In the genomic region with DNA sequence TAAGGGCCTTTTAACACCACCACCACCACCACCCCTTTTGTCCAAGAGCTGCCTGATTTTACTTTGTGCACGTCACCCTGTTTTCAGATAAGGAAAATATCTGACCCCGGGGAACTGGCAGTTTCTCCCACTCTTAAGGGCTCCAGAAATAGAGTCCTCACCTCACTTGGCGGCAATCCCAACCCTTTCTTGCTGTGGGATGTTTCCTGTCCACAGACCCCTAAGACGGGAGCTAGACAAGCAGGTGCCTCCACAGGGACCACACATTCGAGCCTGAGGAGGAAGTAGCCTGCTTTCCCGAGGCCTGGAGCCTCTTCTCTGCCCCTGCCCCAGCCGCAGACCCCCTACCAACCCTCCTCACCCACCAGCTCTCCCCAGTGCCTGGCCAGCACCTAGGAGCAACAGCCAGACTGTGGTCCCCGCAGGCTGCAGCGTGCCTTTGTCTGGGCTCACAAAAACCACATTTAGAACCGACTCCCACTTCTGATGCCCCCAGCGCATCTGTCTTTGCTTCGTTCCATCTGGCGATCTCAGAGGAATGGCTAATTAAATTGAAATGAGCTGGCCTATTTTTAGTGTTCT, we compare ENCODE assay signal across 9 mouse cellular contexts. TPM values are rescaled to one million over a fixed set of nuclear protein-coding genes. Genes with fewer than 3 reads are reported as not detected.
DNase-seq lines count a peak whose midpoint lies in the region; ATAC-seq and TF ChIP-seq lines count a peak whose summit lies in the region.
"Had no signal": no experiment of that assay in that cellular context is flagged by ENCODE, and none has a peak within 500 bp of the region (broad histone marks: within the 10 kb centered on the region; RNA-seq: fewer than 3 reads in every experiment).

No protein-coding gene starts in this region.

- H3K4me2 ChIP-seq in limb, embryonic 12.5 days: no peak overlapping the region
- peak overlapping the region; percentile 23; the same call in 1 of the 2 replicates for H3K4me2 ChIP-seq in forebrain, postnatal 0 days (ENCODE audit: low read depth)
- H3K4me2 ChIP-seq in hindbrain, embryonic 16.5 days (ENCODE audit: low read length): 0 out of 2 replicates have a peak overlapping the region, but pooled peaks have one; percentile 17
- no peak overlapping the region for H3K4me2 ChIP-seq in midbrain, postnatal 0 days (ENCODE audit: low read depth, low read length, poor library complexity, severe bottlenecking)

- ATAC-seq in limb, embryonic 12.5 days (ENCODE audit: insufficient number of reproducible peaks, insufficient read depth, low FRiP score, low TSS enrichment, low read depth): no peak
- peak; percentile 79 for ATAC-seq in forebrain, postnatal 0 days
- ATAC-seq in hindbrain, embryonic 16.5 days: peak; percentile 53
- ATAC-seq in midbrain, postnatal 0 days (ENCODE audit: low FRiP score): peak; percentile 36; the same call in 1 of the 2 replicates

- H3K36me3 ChIP-seq in limb, embryonic 12.5 days: no peaks in the 10 kb centered on the region
- H3K36me3 ChIP-seq in limb, embryonic 10.5 days: no peaks in the 10 kb centered on the region
- no peaks in the 10 kb centered on the region for H3K36me3 ChIP-seq in forebrain, postnatal 0 days (ENCODE audit: insufficient read depth)
- H3K36me3 ChIP-seq in hindbrain, embryonic 16.5 days (ENCODE audit: control insufficient read depth, insufficient read depth, low read length): no peaks in the 10 kb centered on the region
- no peaks in the 10 kb centered on the region for H3K36me3 ChIP-seq in midbrain, postnatal 0 days (ENCODE audit: insufficient read depth, low read length)

- DNase-seq in limb, embryonic 10.5 days (ENCODE audit: low spot score): no peak
- DNase-seq in forebrain, postnatal 0 days: peak; percentile 77
- peak; percentile 65 for DNase-seq in midbrain, postnatal 0 days (ENCODE audit: low spot score)
- no peak for DNase-seq in ovary, postnatal 36 days (ENCODE audit: low spot score)
- no peak for DNase-seq in adrenal gland, adult 8-10 months
- DNase-seq in urinary bladder, postnatal 14 days (ENCODE audit: low spot score): no peak

- peaks cover 5% of the 10 kb centered on the region; the same call in 1 of the 2 replicates for H3K4me1 ChIP-seq in limb, embryonic 12.5 days (replicated peaks)
- no peaks in the 10 kb centered on the region for H3K4me1 ChIP-seq in limb, embryonic 10.5 days
- 0 out of 2 replicates have a peak, but pooled peaks cover 9% of the 10 kb centered on the region for H3K4me1 ChIP-seq in forebrain, postnatal 0 days (ENCODE audit: insufficient read depth)
- H3K4me1 ChIP-seq in hindbrain, embryonic 16.5 days (ENCODE audit: control insufficient read depth, insufficient read depth, low read depth, low read length): peaks cover 3% of the 10 kb centered on the region; the same call in 1 of the 2 replicates
- no peaks in the 10 kb centered on the region for H3K4me1 ChIP-seq in midbrain, postnatal 0 days (ENCODE audit: insufficient read depth, low read length)

- no peak for TF ChIP-seq CTCF in forebrain, postnatal 0 days (IDR thresholded peaks at IDR 0.05; ENCODE audit: low read depth)
- no peak for TF ChIP-seq CTCF in midbrain, postnatal 0 days (IDR thresholded peaks at IDR 0.05)

- H3K4me3 ChIP-seq in limb, embryonic 12.5 days (replicated peaks): no peak overlapping the region
- H3K4me3 ChIP-seq in limb, embryonic 10.5 days: no peak overlapping the region
- no peak overlapping the region for H3K4me3 ChIP-seq in forebrain, postnatal 0 days (ENCODE audit: low read depth, low read length)
- H3K4me3 ChIP-seq in hindbrain, embryonic 16.5 days (ENCODE audit: low read length): no peak overlapping the region
- H3K4me3 ChIP-seq in midbrain, postnatal 0 days (ENCODE audit: low read depth, low read length): no peak overlapping the region
- H3K4me3 ChIP-seq: erythroblast, embryonic 14.5 days had no signal

- no peaks in the 10 kb centered on the region for H3K9me3 ChIP-seq in limb, embryonic 12.5 days
- H3K9me3 ChIP-seq in limb, embryonic 10.5 days (replicated peaks): no peaks in the 10 kb centered on the region
- no peaks in the 10 kb centered on the region for H3K9me3 ChIP-seq in forebrain, postnatal 0 days (ENCODE audit: low read length)
- no peaks in the 10 kb centered on the region for H3K9me3 ChIP-seq in hindbrain, embryonic 16.5 days (ENCODE audit: control insufficient read depth, low read length)
- no peaks in the 10 kb centered on the region for H3K9me3 ChIP-seq in midbrain, postnatal 0 days (ENCODE audit: low read length)

- H3K9ac ChIP-seq in limb, embryonic 12.5 days (replicated peaks): peak overlapping the region; percentile 13; the same call in 1 of the 2 replicates
- H3K9ac ChIP-seq in forebrain, postnatal 0 days: peak overlapping the region; percentile 47; the same call in 1 of the 2 replicates
- H3K9ac ChIP-seq in hindbrain, embryonic 16.5 days (ENCODE audit: low read depth, low read length): peak overlapping the region; percentile 48; the same call in 1 of the 2 replicates
- no peak overlapping the region for H3K9ac ChIP-seq in midbrain, postnatal 0 days (replicated peaks; ENCODE audit: low read length, poor library complexity, severe bottlenecking)

- peaks cover 10% of the 10 kb centered on the region for H3K27me3 ChIP-seq in limb, embryonic 12.5 days
- 0 out of 2 replicates have a peak, but pooled peaks cover 8% of the 10 kb centered on the region for H3K27me3 ChIP-seq in limb, embryonic 10.5 days (ENCODE audit: low read depth, poor library complexity, severe bottlenecking)
- H3K27me3 ChIP-seq in forebrain, postnatal 0 days (ENCODE audit: insufficient read depth, low read length): no peaks in the 10 kb centered on the region
- H3K27me3 ChIP-seq in hindbrain, embryonic 16.5 days (replicated peaks; ENCODE audit: control insufficient read depth, insufficient read depth, low read length): no peaks in the 10 kb centered on the region
- no peaks in the 10 kb centered on the region for H3K27me3 ChIP-seq in midbrain, postnatal 0 days (ENCODE audit: insufficient read depth, low read length)

- H3K27ac ChIP-seq in limb, embryonic 12.5 days: no peak overlapping the region
- no peak overlapping the region for H3K27ac ChIP-seq in limb, embryonic 10.5 days
- H3K27ac ChIP-seq in forebrain, postnatal 0 days (ENCODE audit: low read depth, low read length): peak overlapping the region; percentile 90
- peak overlapping the region; percentile 79 for H3K27ac ChIP-seq in hindbrain, embryonic 16.5 days (ENCODE audit: low read depth, low read length)
- H3K27ac ChIP-seq in midbrain, postnatal 0 days (ENCODE audit: low read depth, low read length): no peak overlapping the region

- 66% methylated on average over 13 of the region's 13 CpGs for WGBS in limb, embryonic 12.5 days
- 77% methylated on average over 13 of the region's 13 CpGs for WGBS in limb, embryonic 10.5 days
- WGBS in forebrain, postnatal 0 days: 23% methylated on average over 13 of the region's 13 CpGs
- WGBS in hindbrain, embryonic 16.5 days: 40% methylated on average over 13 of the region's 13 CpGs
- 42% methylated on average over 13 of the region's 13 CpGs for WGBS in midbrain, postnatal 0 days

RNA-seq across cellular contexts. Expression of a gene that starts 18.9 kb away (rescaled TPM):
- polyA plus RNA-seq in limb, embryonic 12.5 days (2016; fragmentation: Nextera tagmentation; extraction: Ambion mirVana): 56.3 and 58.9 TPM in 2 replicates
- polyA plus RNA-seq in limb, embryonic 10.5 days (2016; fragmentation: Nextera tagmentation; extraction: Ambion mirVana): 46.8 and 47.9 TPM in 2 replicates
- 47.9 and 57.3 TPM in 2 replicates for total RNA-seq in forebrain, postnatal 0 days (2014; rRNA removed)
- 18.0 and 18.3 TPM in 2 replicates for polyA plus RNA-seq in forebrain, postnatal 0 days (2015; fragmentation: Nextera tagmentation; extraction: Ambion mirVana)
- 9.1 and 15.7 TPM in 2 replicates for polyA plus RNA-seq in hindbrain, embryonic 16.5 days (2015; fragmentation: Nextera tagmentation; extraction: Ambion mirVana)
- total RNA-seq in midbrain, postnatal 0 days (2014; rRNA removed): 44.2 and 48.1 TPM in 2 replicates
- 13.7 and 13.8 TPM in 2 replicates for polyA plus RNA-seq in midbrain, postnatal 0 days (2015; fragmentation: Nextera tagmentation; extraction: Ambion mirVana)
- 100 to 1,000 TPM; 155 to 174 (median 159) TPM for total RNA-seq in adrenal gland, adult 8-10 months (2022)

RNA-seq across cellular contexts. Expression of a gene that starts 21.6 kb away (rescaled TPM):
- polyA plus RNA-seq in limb, embryonic 12.5 days (2016; fragmentation: Nextera tagmentation; extraction: Ambion mirVana): 3.9 and 5.5 TPM in 2 replicates
- polyA plus RNA-seq in limb, embryonic 10.5 days (2016; fragmentation: Nextera tagmentation; extraction: Ambion mirVana): 5.5 and 5.8 TPM in 2 replicates
- total RNA-seq in forebrain, postnatal 0 days (2014; rRNA removed): 14.3 and 16.9 TPM in 2 replicates
- polyA plus RNA-seq in forebrain, postnatal 0 days (2015; fragmentation: Nextera tagmentation; extraction: Ambion mirVana): 17.7 and 19.1 TPM in 2 replicates
- 12.2 and 14.5 TPM in 2 replicates for polyA plus RNA-seq in hindbrain, embryonic 16.5 days (2015; fragmentation: Nextera tagmentation; extraction: Ambion mirVana)
- total RNA-seq in midbrain, postnatal 0 days (2014; rRNA removed): 10.6 and 12.0 TPM in 2 replicates
- polyA plus RNA-seq in midbrain, postnatal 0 days (2015; fragmentation: Nextera tagmentation; extraction: Ambion mirVana): 13.0 and 13.4 TPM in 2 replicates
- total RNA-seq in adrenal gland, adult 8-10 months (2022): 1 to 10 TPM; 4.9 to 9.5 (median 6.3) TPM

RNA-seq across cellular contexts. Expression of a gene that starts 36.5 kb away (rescaled TPM):
- polyA plus RNA-seq in limb, embryonic 12.5 days (2016; fragmentation: Nextera tagmentation; extraction: Ambion mirVana): 66.1 and 68.8 TPM in 2 replicates
- 73.5 and 76.7 TPM in 2 replicates for polyA plus RNA-seq in limb, embryonic 10.5 days (2016; fragmentation: Nextera tagmentation; extraction: Ambion mirVana)
- total RNA-seq in forebrain, postnatal 0 days (2014; rRNA removed): 38.5 and 41.6 TPM in 2 replicates
- 49.3 and 49.8 TPM in 2 replicates for polyA plus RNA-seq in forebrain, postnatal 0 days (2015; fragmentation: Nextera tagmentation; extraction: Ambion mirVana)
- 48.0 and 50.5 TPM in 2 replicates for polyA plus RNA-seq in hindbrain, embryonic 16.5 days (2015; fragmentation: Nextera tagmentation; extraction: Ambion mirVana)
- total RNA-seq in midbrain, postnatal 0 days (2014; rRNA removed): 29.2 and 32.3 TPM in 2 replicates
- 43.2 and 43.4 TPM in 2 replicates for polyA plus RNA-seq in midbrain, postnatal 0 days (2015; fragmentation: Nextera tagmentation; extraction: Ambion mirVana)
- 10 to 100 TPM; 44.9 to 56.7 (median 50.0) TPM for total RNA-seq in adrenal gland, adult 8-10 months (2022)

Comparison
In these comparisons a context has a peak if more than half of its experiments do, and no peak if none do; other contexts are left out.
1. H3K27ac ChIP-seq: peak in forebrain, postnatal 0 days (single experiment) and hindbrain, embryonic 16.5 days (single experiment); none in limb, embryonic 12.5 days (single experiment), limb, embryonic 10.5 days (single experiment) and midbrain, postnatal 0 days (single experiment).
2. H3K4me2 ChIP-seq: peak in forebrain, postnatal 0 days (single experiment) and hindbrain, embryonic 16.5 days (single experiment); none in limb, embryonic 12.5 days (single experiment) and midbrain, postnatal 0 days (single experiment).
3. DNase-seq: peak in forebrain, postnatal 0 days (single experiment) and midbrain, postnatal 0 days (single experiment); none in limb, embryonic 10.5 days (single experiment), ovary, postnatal 36 days (single experiment), adrenal gland, adult 8-10 months (single experiment) and urinary bladder, postnatal 14 days (single experiment).